Mouse (Mus musculus): ENCODE data around the gene Bub1b. TPM values are rescaled to one million over a fixed set of nuclear protein-coding genes. Genes with fewer than 3 reads are reported as not detected.
"Not testable (repeated sequence)": the region's sequence is repeated elsewhere in the genome, so short reads cannot be mapped to it uniquely, and the experiment has no call there.

Bub1b gene
- not detected in 2 replicates for polyA plus RNA-seq (2012; ENCODE audit: insufficient read depth, insufficient read length, low replicate concordance, missing spikeins)

DNA sequence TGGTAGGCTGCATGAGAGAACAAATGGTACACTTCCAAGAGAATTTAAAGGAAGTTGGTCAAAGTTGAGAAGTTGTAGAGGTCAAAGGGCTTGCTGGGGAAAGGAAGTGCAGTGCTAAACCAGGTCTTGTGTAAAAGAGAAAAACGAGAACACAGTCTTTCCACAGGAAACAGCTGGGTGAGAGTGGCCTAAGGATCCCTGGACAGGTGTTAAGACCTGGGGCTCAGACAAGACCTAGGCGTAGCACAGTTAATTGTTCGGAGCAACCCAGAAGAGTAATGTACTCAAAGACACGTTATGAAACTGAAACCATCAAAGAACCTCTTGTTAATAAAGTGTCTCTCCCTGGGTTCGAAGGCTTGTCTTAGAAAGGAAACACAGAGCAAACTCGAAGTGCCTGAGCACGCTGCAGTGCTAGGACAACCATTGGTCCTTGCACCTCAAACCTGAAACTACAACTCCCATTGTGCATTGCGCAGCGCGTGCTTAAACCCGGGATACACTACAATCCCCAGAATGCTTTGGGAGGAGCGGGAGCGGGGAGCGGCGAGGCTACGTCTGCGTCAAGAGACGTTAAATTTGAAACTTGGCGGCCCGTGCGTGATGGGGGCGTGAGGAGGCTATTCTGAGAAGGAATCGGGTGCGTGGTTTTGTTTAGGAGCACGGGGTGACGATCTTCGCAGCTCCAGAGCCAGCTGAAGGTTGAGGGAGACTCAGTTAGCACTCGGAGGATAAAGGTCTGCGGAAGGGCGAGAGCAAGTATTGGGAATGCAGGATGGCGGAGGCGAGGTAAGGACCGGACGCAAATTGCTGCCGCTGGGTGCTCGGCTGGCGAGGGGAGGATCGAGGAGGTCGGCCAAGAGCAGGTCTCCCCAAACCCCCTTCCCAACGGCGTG, at the start of gene Bub1b:
Gene Bub1b (plus strand): TSS at position 539 of the 896 bp plus-strand sequence.
- H3K27ac ChIP-seq (ENCODE audit: insufficient read depth, low read depth, low read length), result no peak within 1 kb of the TSS
- 6% methylated on average over 41 of the region's 41 CpGs for WGBS

DNA sequence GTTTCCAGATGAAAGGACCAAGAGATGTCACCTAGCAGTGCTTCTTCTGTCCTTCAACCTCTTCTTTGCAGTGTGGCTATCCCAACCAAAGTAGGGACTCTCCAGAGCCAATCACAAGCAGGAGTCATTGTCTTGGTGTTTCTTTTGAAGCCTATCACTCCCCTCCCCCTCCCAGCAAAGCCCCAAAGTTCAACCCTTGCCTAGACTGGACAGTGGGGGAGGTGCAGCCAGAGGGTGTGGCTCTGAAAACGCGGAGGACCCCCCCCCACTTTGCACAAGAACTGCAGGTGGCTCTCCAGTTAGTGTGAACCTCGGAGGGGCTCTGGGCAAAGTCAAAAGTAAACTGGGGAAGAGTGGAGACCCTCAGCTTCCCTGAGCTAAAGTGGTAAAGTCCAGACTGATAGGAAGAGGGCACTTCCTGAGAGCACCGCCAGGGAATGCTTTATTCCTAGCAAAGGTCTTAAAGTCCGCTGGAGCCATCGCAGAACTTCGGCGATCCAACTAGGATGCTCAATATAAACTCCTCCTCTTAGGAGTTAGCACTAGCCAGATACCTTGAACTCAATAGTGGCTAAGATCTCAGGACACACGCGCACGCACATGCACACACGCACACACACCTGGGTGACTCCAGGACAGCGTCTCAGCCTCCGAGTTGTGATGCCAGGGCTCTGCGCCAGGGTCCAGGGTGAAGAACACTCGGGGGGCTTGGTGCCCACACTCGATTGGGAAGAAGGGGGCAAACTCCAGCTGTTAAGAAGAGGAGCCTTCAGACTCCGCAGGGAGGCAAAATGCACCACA, 49.4 kb upstream of the Bub1b start:
- H3K27ac ChIP-seq (ENCODE audit: insufficient read depth, low read depth, low read length), result no peak overlapping the region
- TF ChIP-seq CTCF (IDR thresholded peaks at IDR 0.05; ENCODE audit: insufficient read depth, low read depth, low read length) (0 out of 2 replicates have a peak, but pooled peaks have one; percentile 6), POLR2A (IDR thresholded peaks at IDR 0.05; ENCODE audit: insufficient read depth, low read depth, low read length) (no peak)
- peak overlapping the region; percentile 88 for H3K4me3 ChIP-seq (ENCODE audit: insufficient read depth, low read depth, low read length)
- 1% methylated on average over 18 of the region's 18 CpGs for WGBS
- peaks cover 33% of the 10 kb centered on the region for H3K4me1 ChIP-seq (ENCODE audit: control insufficient read depth, insufficient read depth, low read length)

More for the DNA sequence above, at the start of gene Bub1b:
- H3K4me3 ChIP-seq (ENCODE audit: insufficient read depth, low read depth, low read length), result peak within 1 kb of the TSS; percentile 67
- H3K4me1 ChIP-seq (ENCODE audit: control insufficient read depth, insufficient read depth, low read length), result peaks cover 3% of the 10 kb centered on the region
- TF ChIP-seq CTCF (IDR thresholded peaks at IDR 0.05; ENCODE audit: insufficient read depth, low read depth, low read length) (no peak), POLR2A (IDR thresholded peaks at IDR 0.05; ENCODE audit: insufficient read depth, low read depth, low read length) (no peak)

DNA sequence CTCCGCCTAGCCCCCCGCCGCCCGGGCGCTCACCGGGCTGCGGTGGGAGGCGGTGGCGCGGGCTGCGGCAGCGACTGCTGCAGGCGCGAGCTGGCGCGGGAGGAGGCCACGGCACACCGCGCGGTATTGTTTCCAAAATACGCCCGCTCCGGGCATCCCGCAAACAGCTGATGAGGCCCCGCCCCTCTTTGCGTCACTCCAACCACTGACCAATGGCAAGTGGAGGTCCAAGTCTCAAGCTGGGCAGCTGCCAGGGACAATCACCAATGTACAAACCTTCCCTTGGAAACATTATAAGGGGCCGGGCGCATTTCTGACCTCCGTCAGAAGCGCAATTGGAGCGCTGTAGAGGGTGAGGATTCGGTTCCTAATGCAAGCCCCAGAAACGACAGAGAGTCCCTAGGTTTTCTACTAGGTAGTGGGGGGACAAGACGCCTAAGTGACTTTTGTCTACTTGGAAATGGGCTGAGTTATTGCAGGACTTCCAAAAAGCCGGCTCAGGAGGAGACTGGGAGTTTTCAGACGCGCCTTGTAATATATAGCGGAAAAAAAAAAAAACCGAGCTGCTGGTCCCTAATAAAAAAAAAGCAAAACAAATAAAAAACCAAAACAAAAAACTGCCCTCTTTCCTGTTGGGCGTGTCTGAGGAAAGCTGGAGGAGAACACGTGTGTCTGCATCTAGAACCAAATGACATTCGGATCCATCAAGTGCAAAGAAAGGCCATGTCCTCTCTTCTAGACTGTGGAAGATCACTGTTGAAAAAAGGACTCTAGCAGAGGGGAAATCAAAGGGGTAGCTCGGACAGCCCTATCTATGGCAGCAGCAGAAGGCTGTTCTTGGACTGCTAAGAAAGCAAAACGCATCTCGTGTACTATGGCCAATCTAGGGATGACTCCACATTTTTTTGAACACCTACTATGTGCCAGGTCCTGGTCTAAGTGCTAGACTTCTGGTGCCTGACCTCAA, 48.2 kb upstream of the Bub1b start, which contains the start of gene Bmf:
Gene Bmf (minus strand): TSS at position 181 of the 967 bp plus-strand sequence.
- Histone ChIP-seq H3K4me3 (ENCODE audit: insufficient read depth, low read depth, low read length) (peak within 1 kb of the TSS; percentile 88), H3K27ac (ENCODE audit: insufficient read depth, low read depth, low read length) (no peak within 1 kb of the TSS), H3K4me1 (ENCODE audit: control insufficient read depth, insufficient read depth, low read length) (peaks cover 27% of the 10 kb centered on the region)
- WGBS, result 2% methylated on average over 45 of the region's 45 CpGs
- TF ChIP-seq CTCF (IDR thresholded peaks at IDR 0.05; ENCODE audit: insufficient read depth, low read depth, low read length) (no peak), POLR2A (IDR thresholded peaks at IDR 0.05; ENCODE audit: insufficient read depth, low read depth, low read length) (peak; percentile 38; the same call in 1 of the 2 replicates)

DNA sequence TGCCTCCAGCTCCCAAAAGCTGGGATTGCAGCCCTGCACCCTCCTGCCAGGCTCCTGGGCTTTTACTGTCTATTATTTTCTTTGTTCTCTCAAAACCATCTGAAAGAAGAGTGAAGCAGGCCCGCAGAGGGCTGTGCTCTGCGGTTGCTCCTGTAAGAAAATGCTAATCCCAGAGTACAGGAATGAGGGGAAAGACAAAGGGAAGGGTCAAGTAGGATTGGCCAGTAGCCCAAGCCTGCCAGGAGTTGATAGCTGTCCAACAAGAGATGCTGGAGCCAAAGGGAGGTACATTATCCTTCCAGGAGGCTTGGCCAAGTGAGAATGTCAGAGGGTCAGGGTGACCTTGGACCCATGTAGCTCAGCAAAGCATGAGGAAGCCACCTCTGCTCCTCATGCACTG, 46.4 kb upstream of the Bub1b start:
- Histone ChIP-seq H3K27ac (ENCODE audit: insufficient read depth, low read depth, low read length) (no peak overlapping the region), H3K4me3 (ENCODE audit: insufficient read depth, low read depth, low read length) (no peak overlapping the region), H3K4me1 (ENCODE audit: control insufficient read depth, insufficient read depth, low read length) (peaks cover 16% of the 10 kb centered on the region)
- WGBS, result 47% methylated on average over 2 of the region's 2 CpGs
- no peak for TF ChIP-seq CTCF (IDR thresholded peaks at IDR 0.05; ENCODE audit: insufficient read depth, low read depth, low read length)
- no peak for TF ChIP-seq POLR2A (IDR thresholded peaks at IDR 0.05; ENCODE audit: insufficient read depth, low read depth, low read length)

DNA sequence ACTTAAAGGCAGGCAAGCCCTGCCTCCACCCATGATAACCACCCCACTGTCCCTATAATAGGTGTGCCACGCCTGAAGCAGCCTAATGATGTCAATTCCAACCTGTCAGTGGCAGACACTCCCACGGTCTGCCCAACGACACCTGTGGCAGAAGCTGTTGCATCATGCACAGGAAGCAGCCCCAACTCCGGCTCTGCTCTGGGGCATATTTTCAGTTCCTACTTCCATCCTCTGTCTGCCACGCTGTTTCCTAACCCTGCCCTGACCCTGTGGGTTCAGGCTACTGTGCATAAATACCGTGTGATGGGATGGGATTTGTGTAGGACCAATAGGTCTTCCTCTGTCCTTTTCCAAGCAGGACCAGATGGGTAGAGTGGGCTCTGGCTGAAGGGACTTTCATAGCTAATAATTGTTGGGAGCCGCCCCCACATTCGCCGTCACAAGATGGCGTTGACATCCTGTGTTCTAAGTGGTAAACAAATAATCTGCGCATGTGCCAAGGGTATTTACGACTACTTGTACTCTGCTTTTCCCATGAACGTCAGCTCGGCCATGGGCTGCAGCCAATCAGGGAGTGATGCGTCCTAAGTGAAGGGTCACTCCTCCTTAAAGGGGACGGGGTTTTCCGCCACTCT, 43.5 kb upstream of the Bub1b start:
- not testable (repeated sequence) for H3K4me1 ChIP-seq (ENCODE audit: control insufficient read depth, insufficient read depth, low read length)
- WGBS, result 66% methylated on average over 17 of the region's 17 CpGs
- Histone ChIP-seq H3K27ac (ENCODE audit: insufficient read depth, low read depth, low read length) (peak overlapping the region; percentile 74), H3K4me3 (ENCODE audit: insufficient read depth, low read depth, low read length) (peak overlapping the region; percentile 43)

DNA sequence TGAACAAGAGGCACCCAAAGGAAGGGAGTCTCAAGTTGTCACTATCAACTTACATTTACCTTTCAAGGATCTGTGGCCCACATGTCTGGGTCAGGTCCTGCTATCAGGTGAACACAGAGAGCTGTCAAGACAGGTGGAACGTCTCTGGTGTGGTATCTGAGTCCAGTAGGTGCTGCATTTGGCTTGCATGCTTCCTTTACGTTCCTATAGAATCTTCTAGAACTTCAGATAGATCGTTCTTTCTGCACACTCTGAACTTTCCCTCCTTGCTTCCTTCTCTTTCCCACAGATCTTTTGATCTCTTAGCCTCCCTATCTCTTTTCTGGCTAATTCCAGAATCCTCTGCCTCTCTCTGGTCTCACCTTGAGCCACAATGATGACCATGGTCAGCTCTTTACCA, 39.6 kb upstream of the Bub1b start:
- TF ChIP-seq POLR2A (IDR thresholded peaks at IDR 0.05; ENCODE audit: insufficient read depth, low read depth, low read length), result no peak
- no peak for TF ChIP-seq CTCF (IDR thresholded peaks at IDR 0.05; ENCODE audit: insufficient read depth, low read depth, low read length)
- H3K27ac ChIP-seq (ENCODE audit: insufficient read depth, low read depth, low read length), result no peak overlapping the region
- no peak overlapping the region for H3K4me3 ChIP-seq (ENCODE audit: insufficient read depth, low read depth, low read length)
- no peaks in the 10 kb centered on the region for H3K4me1 ChIP-seq (ENCODE audit: control insufficient read depth, insufficient read depth, low read length)
- 93% methylated on average over 3 of the region's 3 CpGs for WGBS

DNA sequence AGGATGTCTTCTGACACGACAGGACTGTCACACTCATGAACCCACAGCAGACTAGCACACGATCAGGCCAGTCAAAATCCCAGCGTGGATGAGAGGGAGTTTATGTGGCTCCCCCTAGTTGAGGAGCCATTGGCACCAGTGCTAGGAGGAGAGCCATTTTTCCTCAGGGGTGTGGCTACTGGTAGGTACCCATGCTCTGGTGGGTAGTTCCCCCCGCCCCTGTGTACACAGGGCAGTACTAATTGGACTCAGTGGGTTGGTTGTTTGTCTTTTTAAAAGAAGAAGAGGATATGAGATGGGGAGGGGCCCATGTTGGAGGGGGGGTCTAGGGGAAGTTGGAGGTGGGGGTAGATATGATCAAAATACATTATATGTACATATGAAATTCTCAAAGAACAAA, 36.0 kb upstream of the Bub1b start:
- H3K27ac ChIP-seq (ENCODE audit: insufficient read depth, low read depth, low read length), result no peak overlapping the region
- H3K4me3 ChIP-seq (ENCODE audit: insufficient read depth, low read depth, low read length), result no peak overlapping the region
- TF ChIP-seq POLR2A (IDR thresholded peaks at IDR 0.05; ENCODE audit: insufficient read depth, low read depth, low read length) (no peak), CTCF (IDR thresholded peaks at IDR 0.05; ENCODE audit: insufficient read depth, low read depth, low read length) (no peak)
- no peaks in the 10 kb centered on the region for H3K4me1 ChIP-seq (ENCODE audit: control insufficient read depth, insufficient read depth, low read length)
- 88% methylated on average over 4 of the region's 4 CpGs for WGBS

DNA sequence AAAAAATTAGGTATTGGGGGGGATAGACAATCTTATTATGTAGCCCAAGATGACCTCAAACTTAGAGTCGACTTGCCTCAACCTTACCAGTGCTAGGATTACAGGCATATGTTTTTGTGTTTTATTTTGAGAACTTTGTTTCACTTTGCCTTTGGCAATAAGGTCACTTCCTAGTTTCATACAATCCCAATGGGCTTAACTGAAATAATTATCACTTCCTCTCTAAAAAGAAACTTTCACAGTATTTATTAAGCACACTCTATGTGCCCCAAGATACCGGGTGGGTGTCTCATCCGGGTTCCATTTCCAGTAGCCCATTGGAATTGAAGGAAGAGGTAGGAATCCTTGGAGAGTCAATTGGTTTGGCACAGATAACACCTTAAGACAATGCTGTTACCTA, 35.6 kb upstream of the Bub1b start:
- WGBS, result 86% methylated on average over 3 of the region's 3 CpGs
- no peak overlapping the region for H3K4me3 ChIP-seq (ENCODE audit: insufficient read depth, low read depth, low read length)
- no peak for TF ChIP-seq CTCF (IDR thresholded peaks at IDR 0.05; ENCODE audit: insufficient read depth, low read depth, low read length)
- no peak for TF ChIP-seq POLR2A (IDR thresholded peaks at IDR 0.05; ENCODE audit: insufficient read depth, low read depth, low read length)
- no peaks in the 10 kb centered on the region for H3K4me1 ChIP-seq (ENCODE audit: control insufficient read depth, insufficient read depth, low read length)
- H3K27ac ChIP-seq (ENCODE audit: insufficient read depth, low read depth, low read length), result no peak overlapping the region

Measured in olfactory bulb, adult 2 months (tissue).